Mouse (Mus musculus) erythroblast, embryonic 14.5 days (primary cell): Measurements from ENCODE around the gene Hist2h4. TPM values are rescaled to one million over a fixed set of nuclear protein-coding genes. Genes with fewer than 3 reads are reported as not detected.
"Not testable (repeated sequence)": the region's sequence is repeated elsewhere in the genome, so short reads cannot be mapped to it uniquely, and the experiment has no call there.

Experiments used
- H3K27me3 ChIP-seq: 2 replicates; pipeline ENCODE4 v1.6.1; 2012; ENCODE audit warnings: inconsistent platforms; ENCODE audit not compliant: control insufficient read depth
- H3K36me3 ChIP-seq: 2 replicates; pipeline ENCODE4 v1.6.1; 2012; ENCODE audit warnings: mild to moderate bottlenecking, inconsistent platforms; ENCODE audit not compliant: control insufficient read depth
- H3K4me1 ChIP-seq: 2 replicates; pipeline ENCODE4 v1.6.1; 2012; ENCODE audit warnings: inconsistent platforms; ENCODE audit not compliant: control insufficient read depth
- H3K4me3 ChIP-seq: replicated peaks from 2 replicates; pipeline ENCODE3; 2012; ENCODE audit warnings: moderate library complexity, mild to moderate bottlenecking, inconsistent platforms
- H3K9me3 ChIP-seq: 2 replicates; pipeline ENCODE4 v1.6.1; 2012; ENCODE audit warnings: low read length, inconsistent platforms, mixed read lengths; ENCODE audit not compliant: control insufficient read depth
- GATA1 ChIP-seq: IDR thresholded peaks from 2 replicates; pipeline ENCODE4 v1.6.1; 2012; ENCODE audit warnings: low read length, inconsistent platforms, mixed read lengths
- TAL1 ChIP-seq: IDR thresholded peaks from 3 replicates; pipeline ENCODE4 v1.6.1; 2012; ENCODE audit warnings: low read length, inconsistent platforms, mixed read lengths
- polyA plus RNA-seq: library from polyadenylated mRNA; stranded (reverse); fragments of >175 nt; gene quantifications from 2 replicates; pipeline ENCODE4 v1.2.3, GENCODE M21; 2012

The Hist2h4 gene
- polyA plus RNA-seq, 1 experiment = 7.2 TPM

GRCm38 (mm10) chr3:96250890-96251289 lies 12.2 kb downstream of the Hist2h4 start:
- Histone ChIP-seq H3K4me3 (peak overlapping the region; percentile 38), H3K9me3 (no peaks in the 10 kb centered on the region), H3K4me1 (peaks cover 65% of the 10 kb centered on the region), H3K36me3 (peaks cover 4% of the 10 kb centered on the region), H3K27me3 (no peaks in the 10 kb centered on the region)
- TF ChIP-seq TAL1 (peak; percentile 28; the same call in 1 of the 3 replicates), GATA1 (no peak)

- Histone ChIP-seq H3K27me3 (no peaks in the 10 kb centered on the region), H3K4me1 (peaks cover 59% of the 10 kb centered on the region), H3K4me3 (peak overlapping the region; percentile 76), H3K36me3 (peaks cover 8% of the 10 kb centered on the region), H3K9me3 (no peaks in the 10 kb centered on the region)
- TF ChIP-seq TAL1 = no peak
Observed at GRCm38 (mm10) chr3:96249034-96249345, 14.1 kb downstream of the Hist2h4 start.

- H3K4me3 ChIP-seq = peak overlapping the region; percentile 76
- no peaks in the 10 kb centered on the region for H3K9me3 ChIP-seq
- H3K27me3 ChIP-seq = no peaks in the 10 kb centered on the region
- TF ChIP-seq GATA1 = peak; percentile 64
- no peak for TF ChIP-seq TAL1
- peaks cover 11% of the 10 kb centered on the region for H3K36me3 ChIP-seq
- H3K4me1 ChIP-seq = peaks cover 59% of the 10 kb centered on the region
Observed at GRCm38 (mm10) chr3:96248141-96249033, 14.7 kb downstream of the Hist2h4 start.

- no peak for TF ChIP-seq TAL1
- TF ChIP-seq GATA1 = no peak
- Histone ChIP-seq H3K36me3 (peaks cover 11% of the 10 kb centered on the region), H3K4me1 (peaks cover 60% of the 10 kb centered on the region), H3K27me3 (no peaks in the 10 kb centered on the region), H3K4me3 (peak overlapping the region; percentile 76), H3K9me3 (no peaks in the 10 kb centered on the region)
Observed at GRCm38 (mm10) chr3:96247356-96248140, 15.6 kb downstream of the Hist2h4 start.

GRCm38 (mm10) chr3:96246427-96246856 lies 16.7 kb downstream of the Hist2h4 start, which contains the start of gene Hist2h3c1:
Gene Hist2h3c1, plus strand, starts transcription at chr3:96246685.
- not testable (repeated sequence) for H3K9me3 ChIP-seq, H3K27me3 ChIP-seq
- Histone ChIP-seq H3K4me3 (peak within 1 kb of the TSS; percentile 76), H3K4me1 (peaks cover 66% of the 10 kb centered on the region), H3K36me3 (peaks cover 20% of the 10 kb centered on the region)

- H3K9me3 ChIP-seq, H3K27me3 ChIP-seq: not testable (repeated sequence)
- Histone ChIP-seq H3K4me3 (peak overlapping the region; percentile 49), H3K36me3 (peaks cover 22% of the 10 kb centered on the region), H3K4me1 (peaks cover 67% of the 10 kb centered on the region)
Observed at GRCm38 (mm10) chr3:96246018-96246417, 17.1 kb downstream of the Hist2h4 start.

- H3K9me3 ChIP-seq, H3K27me3 ChIP-seq: not testable (repeated sequence)
- peak within 1 kb of the TSS; percentile 74 for H3K4me3 ChIP-seq
- peaks cover 22% of the 10 kb centered on the region for H3K36me3 ChIP-seq
- H3K4me1 ChIP-seq = peaks cover 66% of the 10 kb centered on the region
Observed at GRCm38 (mm10) chr3:96245003-96245886, 17.9 kb downstream of the Hist2h4 start, which contains the start of gene Hist2h2aa1. Gene Hist2h2aa1, plus strand, starts transcription at chr3:96245497.

- Histone ChIP-seq H3K4me1 (peaks cover 54% of the 10 kb centered on the region), H3K4me3 (peak overlapping the region; percentile 74), H3K27me3 (no peaks in the 10 kb centered on the region), H3K36me3 (peaks cover 18% of the 10 kb centered on the region), H3K9me3 (no peaks in the 10 kb centered on the region)
- TF ChIP-seq GATA1 (no peak), TAL1 (no peak)
Observed at GRCm38 (mm10) chr3:96243921-96244572, 19.1 kb downstream of the Hist2h4 start.
